Mouse (Mus musculus) heart, embryonic 14.5 days (tissue): Measurements from ENCODE around the gene Cald1. TPM values are rescaled to one million over a fixed set of nuclear protein-coding genes. Genes with fewer than 3 reads are reported as not detected.
A peak's percentile ranks its signal among the peaks of the same experiment; 100 is the strongest.

ENCODE experiments used
- ATAC-seq: fragments of 200-750 bp; cut with Nextera tagmentation; 2 replicates; pipeline ENCODE4 v1.8.0; 2017; ENCODE audit warnings: low read depth, moderate TSS enrichment; ENCODE audit not compliant: insufficient number of reproducible peaks, insufficient read depth, low FRiP score
- H3K27ac ChIP-seq, 2 experiments: fragments of 200-500 bp in 1 of 2; fragments of 300-500 bp in 1 of 2; sonication (generic) in 1 of 2; replicated peaks in 1 of 2; 2 replicates each; pipeline ENCODE4 v1.5.1; 2012 to 2014; ENCODE audit warnings: low read depth in 2 of 2, low read length in 2 of 2, control low read depth in 1 of 2, mild to moderate bottlenecking in 1 of 2, mixed read lengths in 1 of 2; ENCODE audit not compliant: control insufficient read depth in 1 of 2, insufficient read depth in 1 of 2
- H3K27me3 ChIP-seq: fragments of 300-500 bp; sonication (generic); 2 replicates; pipeline ENCODE4 v1.6.1; 2014; ENCODE audit warnings: mild to moderate bottlenecking, low read length, control low read depth; ENCODE audit not compliant: control insufficient read depth, insufficient read depth
- H3K36me3 ChIP-seq: fragments of 300-500 bp; sonication (generic); 2 replicates; pipeline ENCODE4 v1.6.1; 2014; ENCODE audit warnings: mild to moderate bottlenecking, control low read depth, low read length, mixed read lengths; ENCODE audit not compliant: control insufficient read depth, insufficient read depth
- H3K4me1 ChIP-seq, 2 experiments: fragments of 200-500 bp in 1 of 2; fragments of 300-500 bp in 1 of 2; sonication (generic) in 1 of 2; 2 replicates each; pipeline ENCODE4 v1.6.1; 2012 to 2014; ENCODE audit warnings: low read length in 2 of 2, control low read depth in 1 of 2, mixed read lengths in 1 of 2; ENCODE audit not compliant: control insufficient read depth in 2 of 2, insufficient read depth in 2 of 2
- H3K4me2 ChIP-seq: fragments of 300-500 bp; sonication (generic); 2 replicates; pipeline ENCODE4 v1.6.1; 2014; ENCODE audit warnings: mild to moderate bottlenecking, low read length
- H3K4me3 ChIP-seq, 2 experiments: fragments of 200-500 bp in 1 of 2; fragments of 300-500 bp in 1 of 2; sonication (generic) in 1 of 2; 2 replicates each; pipeline ENCODE4 v1.5.1; 2012 to 2014; ENCODE audit warnings: low read length in 2 of 2, mild to moderate bottlenecking in 2 of 2, control low read depth in 1 of 2, low read depth in 1 of 2, moderate library complexity in 1 of 2; ENCODE audit not compliant: control insufficient read depth in 1 of 2, insufficient read depth in 1 of 2
- H3K9ac ChIP-seq: fragments of 300-500 bp; sonication (generic); 2 replicates; pipeline ENCODE4 v1.6.1; 2014; ENCODE audit warnings: mild to moderate bottlenecking, low read length
- H3K9me3 ChIP-seq: fragments of 300-500 bp; sonication (generic); 2 replicates; pipeline ENCODE4 v1.6.1; 2016; ENCODE audit warnings: low read length, control low read depth; ENCODE audit not compliant: control insufficient read depth
- WGBS: fragments of 180-500 bp; shearing (Covaris S2); extraction: QIAGEN DNeasy Blood & Tissue Kit; methylation state at CpG from one replicate; pipeline ENCODE4 v1.1.7; 2014; 5-methylcytosine and 5-hydroxymethylcytosine counted together
- polyA plus RNA-seq: library from polyadenylated mRNA; unstranded; fragments of >200 nt; fragmentation: Nextera tagmentation; extraction: Ambion mirVana; gene quantifications from 2 replicates; pipeline ENCODE4 v1.2.1, GENCODE M21; 2014

Gene Cald1
- polyA plus RNA-seq, 1 experiment from 2014 or later, result 122 TPM

DNA sequence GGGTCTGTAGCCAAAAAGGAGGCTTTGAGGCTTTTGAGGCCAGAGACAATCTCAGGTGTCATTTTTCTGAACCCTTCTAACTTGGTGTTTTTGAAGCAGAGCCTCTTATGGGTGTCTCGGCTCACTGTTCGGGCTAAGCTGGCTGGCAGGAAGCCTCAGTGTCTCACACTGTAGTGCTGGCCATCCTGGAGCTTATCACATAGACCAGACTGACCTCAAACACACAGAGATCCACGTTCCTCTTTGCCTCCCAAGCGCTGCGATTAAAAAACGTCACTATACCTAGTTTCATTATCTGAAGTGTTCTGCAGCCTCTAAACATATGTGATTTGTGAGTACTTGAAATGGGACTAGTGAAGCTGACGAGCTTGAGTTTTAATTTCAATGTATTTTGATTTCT, 76.1 kb downstream of the Cald1 start:
- Histone ChIP-seq H3K4me3 (no peak overlapping the region), H3K4me2 (peak overlapping the region; percentile 16; the same call in 1 of the 2 replicates), H3K27ac (no peak overlapping the region), H3K9ac (no peak overlapping the region), H3K36me3 (0 out of 2 replicates have a peak, but pooled peaks cover 7% of the 10 kb centered on the region), H3K4me1 (0 out of 4 replicates have a peak, but pooled peaks cover 0 to 2% of the 10 kb centered on the region in 2 experiments), H3K9me3 (no peaks in the 10 kb centered on the region; the same call in 1 of the 2 replicates), H3K27me3 (no peaks in the 10 kb centered on the region)
- 61% methylated on average over 7 of the region's 7 CpGs for WGBS
- ATAC-seq, result no peak

DNA sequence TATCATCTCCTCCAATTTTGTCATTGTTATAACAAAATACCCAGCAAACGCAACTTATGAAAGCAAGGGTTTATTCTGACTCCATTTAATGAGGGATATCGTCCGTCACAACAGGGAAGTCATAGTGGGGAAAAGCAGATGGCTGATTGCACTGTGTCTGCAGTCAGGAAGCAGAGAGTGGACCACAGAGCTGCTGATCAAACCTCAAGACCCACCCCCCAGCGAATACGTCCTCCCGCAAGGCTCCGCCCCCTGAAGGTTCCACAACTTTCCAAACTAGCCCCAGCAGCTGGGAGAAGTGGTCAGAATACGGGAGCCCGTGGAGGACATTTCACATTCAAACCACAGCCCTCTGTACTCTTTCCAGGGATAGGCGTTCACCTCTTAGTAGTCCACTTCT, 76.6 kb downstream of the Cald1 start:
- WGBS, result 67% methylated on average over 10 of the region's 10 CpGs
- Histone ChIP-seq H3K27me3 (no peaks in the 10 kb centered on the region), H3K9me3 (no peaks in the 10 kb centered on the region; the same call in 1 of the 2 replicates), H3K9ac (no peak overlapping the region), H3K4me3 (no peak overlapping the region), H3K27ac (no peak overlapping the region), H3K36me3 (0 out of 2 replicates have a peak, but pooled peaks cover 7% of the 10 kb centered on the region), H3K4me2 (peak overlapping the region; percentile 16; the same call in 1 of the 2 replicates), H3K4me1 (0 out of 4 replicates have a peak, but pooled peaks cover 0 to 2% of the 10 kb centered on the region in 2 experiments)
- ATAC-seq, result no peak

DNA sequence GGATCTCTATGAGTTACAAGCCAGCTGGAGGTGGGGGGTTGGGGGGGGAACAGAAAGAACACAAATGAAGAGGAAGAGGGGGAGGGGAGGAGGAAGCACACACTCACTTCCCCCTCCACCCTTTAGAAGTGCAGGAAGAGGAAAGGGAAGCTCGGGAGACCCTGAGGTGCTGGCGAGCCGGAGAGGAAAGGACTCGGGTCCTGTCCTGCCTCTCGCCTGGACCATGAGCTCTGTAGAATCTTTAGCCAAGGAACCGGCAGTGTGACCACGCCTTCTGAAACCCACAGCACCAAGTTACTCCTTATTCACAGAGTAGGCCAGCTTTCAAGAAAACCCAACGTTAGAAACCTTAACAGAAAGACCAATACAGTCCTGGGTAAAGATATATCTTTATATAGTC, 83.8 kb downstream of the Cald1 start:
- no peaks in the 10 kb centered on the region for H3K9me3 ChIP-seq

DNA sequence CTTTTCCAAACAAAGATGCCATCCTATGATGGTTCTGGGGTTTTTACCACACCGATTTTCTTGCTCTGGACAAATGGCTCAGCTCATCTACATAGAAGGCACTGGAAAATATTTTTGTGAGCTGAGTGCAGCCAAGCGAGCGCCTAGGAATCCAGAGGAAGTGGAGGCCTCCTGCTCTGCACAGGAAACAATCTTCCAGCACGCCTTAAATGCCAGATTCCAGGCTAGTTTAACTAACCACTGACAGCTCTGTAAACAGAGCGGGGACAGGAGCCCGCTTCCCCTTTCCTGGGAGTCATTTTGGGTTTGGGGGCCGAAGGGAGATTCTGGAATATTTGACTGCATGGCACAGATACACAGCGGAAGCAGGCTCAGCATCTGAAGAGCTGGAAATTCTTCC, 86.6 kb downstream of the Cald1 start:
- Histone ChIP-seq H3K9ac (peak overlapping the region; percentile 23; the same call in 1 of the 2 replicates), H3K4me1 (peaks cover 4 to 28% of the 10 kb centered on the region in 2 experiments), H3K27me3 (no peaks in the 10 kb centered on the region), H3K4me3 (no peak overlapping the region), H3K27ac (peak overlapping the region; percentile 79 to 87), H3K4me2 (peak overlapping the region; percentile 34), H3K36me3 (peaks cover 16% of the 10 kb centered on the region; the same call in 1 of the 2 replicates), H3K9me3 (no peaks in the 10 kb centered on the region)
- ATAC-seq, result peak; percentile 63; the same call in 1 of the 2 replicates
- 20% methylated on average over 8 of the region's 8 CpGs for WGBS

More for the DNA sequence above, 83.8 kb downstream of the Cald1 start:
- Histone ChIP-seq H3K27me3 (no peaks in the 10 kb centered on the region), H3K4me3 (no peak overlapping the region), H3K4me2 (no peak overlapping the region), H3K36me3 (peaks cover under 1% of the 10 kb centered on the region; the same call in 1 of the 2 replicates), H3K9ac (no peak overlapping the region), H3K4me1 (peaks cover 4 to 24% of the 10 kb centered on the region in 2 experiments), H3K27ac (no peak overlapping the region; a peak in 1 of 4 replicates)
- WGBS, result 51% methylated on average over 8 of the region's 8 CpGs
- no peak for ATAC-seq

DNA sequence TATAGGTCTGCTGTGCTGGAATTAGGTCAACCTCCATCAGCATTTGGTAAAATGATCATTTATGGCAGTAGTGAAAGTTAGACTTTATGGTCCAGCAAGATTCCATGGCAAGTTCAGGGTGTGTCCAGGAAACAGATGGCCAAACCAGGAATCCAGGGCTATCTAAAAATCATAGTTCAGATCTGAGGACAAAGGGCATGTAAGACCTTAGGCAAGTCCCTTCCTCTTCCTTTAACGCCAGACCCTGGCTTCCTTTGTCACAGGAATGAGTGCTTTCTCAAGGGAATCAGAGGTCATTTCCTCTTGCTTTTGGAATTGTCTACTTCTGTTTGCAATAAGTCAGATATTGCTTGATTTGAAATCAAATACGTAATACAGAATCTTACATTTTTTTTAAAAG, 90.7 kb downstream of the Cald1 start:
- no peaks in the 10 kb centered on the region for H3K27me3 ChIP-seq
- WGBS, result 77% methylated on average over 2 of the region's 2 CpGs
- ATAC-seq, result no peak
- no peak overlapping the region for H3K27ac ChIP-seq
- peaks cover 22% of the 10 kb centered on the region; the same call in 1 of the 2 replicates for H3K36me3 ChIP-seq
- no peak overlapping the region for H3K9ac ChIP-seq
- H3K4me3 ChIP-seq, result no peak overlapping the region
- no peak overlapping the region for H3K4me2 ChIP-seq
- H3K4me1 ChIP-seq, result peaks cover 6 to 25% of the 10 kb centered on the region in 2 experiments
- no peaks in the 10 kb centered on the region for H3K9me3 ChIP-seq

DNA sequence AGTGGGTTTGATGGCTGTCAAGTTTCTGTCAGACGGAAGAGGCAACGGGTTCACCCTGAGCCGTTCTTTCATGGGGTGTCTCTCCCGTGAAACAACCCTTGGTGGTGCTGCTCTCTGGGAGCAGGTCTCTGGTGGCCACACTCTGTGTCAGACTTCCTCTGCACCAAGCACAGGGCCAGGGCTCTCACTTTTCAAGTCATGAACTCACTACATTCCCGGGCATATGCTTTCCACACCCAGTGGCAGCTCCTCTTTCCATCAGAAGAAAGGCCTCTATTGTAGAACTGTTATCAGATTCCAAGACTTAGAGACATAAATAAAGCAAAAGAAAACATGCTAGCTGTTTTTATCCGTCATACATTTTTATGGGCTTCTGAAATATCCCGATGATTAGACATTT, 93.1 kb downstream of the Cald1 start:
- 69% methylated on average over 7 of the region's 7 CpGs for WGBS
- Histone ChIP-seq H3K27ac (no peak overlapping the region), H3K4me3 (no peak overlapping the region), H3K9me3 (no peaks in the 10 kb centered on the region), H3K4me1 (peaks cover 5 to 27% of the 10 kb centered on the region in 2 experiments), H3K36me3 (peaks cover 22% of the 10 kb centered on the region; the same call in 1 of the 2 replicates), H3K27me3 (no peaks in the 10 kb centered on the region), H3K4me2 (no peak overlapping the region), H3K9ac (no peak overlapping the region)
- ATAC-seq, result no peak

DNA sequence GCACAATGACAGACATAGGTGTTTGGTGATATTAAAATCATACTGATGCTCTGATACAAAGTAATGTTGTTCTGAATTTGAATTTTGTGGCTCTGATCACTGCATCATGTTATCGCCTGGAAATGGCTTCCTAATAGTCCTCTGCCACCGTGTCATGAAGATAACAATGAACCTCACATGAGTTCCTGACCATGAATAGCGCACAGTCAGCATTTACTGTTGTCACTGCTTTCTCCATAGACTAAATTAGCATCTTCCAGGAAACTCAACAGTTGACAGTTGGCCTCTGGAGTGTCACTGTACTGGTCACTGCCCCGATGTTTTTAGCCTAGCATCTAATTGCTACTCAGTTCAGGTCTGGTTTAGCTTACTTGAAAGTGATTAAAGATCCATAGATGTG, 95.8 kb downstream of the Cald1 start:
- peaks cover 6% of the 10 kb centered on the region; the same call in 1 of the 2 replicates for H3K36me3 ChIP-seq
- H3K4me1 ChIP-seq, result peaks cover 8 to 22% of the 10 kb centered on the region in 2 experiments
- H3K4me3 ChIP-seq, result no peak overlapping the region
- no peak overlapping the region for H3K27ac ChIP-seq
- WGBS, result 79% methylated on average over 4 of the region's 4 CpGs
- no peak for ATAC-seq
- no peaks in the 10 kb centered on the region for H3K9me3 ChIP-seq
- H3K27me3 ChIP-seq, result no peaks in the 10 kb centered on the region
- no peak overlapping the region for H3K4me2 ChIP-seq
- H3K9ac ChIP-seq, result no peak overlapping the region
